Mouse (Mus musculus) stomach, postnatal 0 days (tissue): ENCODE data around the gene Capzb. TPM values are rescaled to one million over a fixed set of nuclear protein-coding genes. Genes with fewer than 3 reads are reported as not detected.

ENCODE experiments used
- ATAC-seq: fragments of 200-750 bp; cut with Nextera tagmentation; 2 replicates; pipeline ENCODE4 v1.8.0; 2017; ENCODE audit not compliant: low FRiP score, low TSS enrichment
- DNase-seq: peaks from one replicate; pipeline ENCODE4 v3.0.0-alpha.2; 2016; ENCODE audit warnings: low spot score
- H3K27ac ChIP-seq: fragments of 300-500 bp; sonication (generic); replicated peaks from 2 replicates; pipeline ENCODE4 v1.5.1; 2014; ENCODE audit warnings: mild to moderate bottlenecking, control low read depth
- H3K27me3 ChIP-seq: fragments of 300-500 bp; sonication (generic); 2 replicates; pipeline ENCODE4 v1.6.1; 2014; ENCODE audit warnings: low read length; ENCODE audit not compliant: control insufficient read depth, insufficient read depth
- H3K36me3 ChIP-seq: fragments of 300-500 bp; sonication (generic); 2 replicates; pipeline ENCODE4 v1.6.1; 2014; ENCODE audit warnings: low read length, mixed read lengths; ENCODE audit not compliant: control insufficient read depth, insufficient read depth
- H3K4me1 ChIP-seq: fragments of 300-500 bp; sonication (generic); replicated peaks from 2 replicates; pipeline ENCODE4 v1.6.1; 2014; ENCODE audit warnings: antibody characterized with exemption; ENCODE audit not compliant: control insufficient read depth, insufficient read depth
- H3K4me2 ChIP-seq: fragments of 300-500 bp; sonication (generic); replicated peaks from 2 replicates; pipeline ENCODE4 v1.6.1; 2014; ENCODE audit warnings: low read depth, mild to moderate bottlenecking, control low read depth, moderate library complexity
- H3K4me3 ChIP-seq: fragments of 300-500 bp; sonication (generic); 2 replicates; pipeline ENCODE4 v1.5.1; 2014; ENCODE audit warnings: low read depth, low read length, control low read depth
- H3K9ac ChIP-seq: fragments of 300-500 bp; sonication (generic); 2 replicates; pipeline ENCODE4 v1.6.1; 2014; ENCODE audit warnings: mild to moderate bottlenecking, low read length, control low read depth, mixed read lengths
- H3K9me3 ChIP-seq: fragments of 300-500 bp; sonication (generic); 2 replicates; pipeline ENCODE4 v1.6.1; 2016; ENCODE audit warnings: low read length; ENCODE audit not compliant: control insufficient read depth
- CTCF ChIP-seq: IDR thresholded peaks from 2 replicates; pipeline ENCODE4 v1.5.1; 2016; ENCODE audit warnings: antibody characterized with exemption, low read depth, mild to moderate bottlenecking, moderate library complexity
- EP300 ChIP-seq: optimal IDR thresholded peaks from 2 replicates; pipeline ENCODE3; 2016; ENCODE audit warnings: antibody characterized with exemption
- WGBS: fragments of 180-500 bp; shearing (Covaris S2); extraction: QIAGEN DNeasy Blood & Tissue Kit; methylation state at CpG from one replicate; pipeline ENCODE4 v1.1.7; 2014; 5-methylcytosine and 5-hydroxymethylcytosine counted together
- polyA plus RNA-seq: library from polyadenylated mRNA; unstranded; fragments of >200 nt; fragmentation: Nextera tagmentation; extraction: Ambion mirVana; gene quantifications from 2 replicates; pipeline ENCODE4 v1.2.1, GENCODE M21; 2015

Capzb gene
- polyA plus RNA-seq, 1 experiment from 2014 or later: 341 TPM

- Histone ChIP-seq H3K4me1 (peaks cover 3% of the 10 kb centered on the region; the same call in 1 of the 2 replicates), H3K9me3 (no peaks in the 10 kb centered on the region), H3K9ac (no peak overlapping the region), H3K27ac (peak overlapping the region; percentile 69), H3K36me3 (peaks cover 32% of the 10 kb centered on the region), H3K4me3 (no peak overlapping the region), H3K27me3 (no peaks in the 10 kb centered on the region), H3K4me2 (no peak overlapping the region)
- TF ChIP-seq EP300 (no peak), CTCF (no peak)
- 58% methylated on average over 11 of the region's 11 CpGs for WGBS
- no peak for DNase-seq
- no peak for ATAC-seq
Measured at GRCm38 (mm10) chr4:139259302-139259871, 66.7 kb downstream of the Capzb start.

- H3K9me3 ChIP-seq: no peaks in the 10 kb centered on the region
- no peak overlapping the region for H3K9ac ChIP-seq
- ATAC-seq (no peak), DNase-seq (no peak)
- no peak overlapping the region for H3K27ac ChIP-seq
- H3K4me3 ChIP-seq: no peak overlapping the region
- TF ChIP-seq EP300: no peak
- TF ChIP-seq CTCF: no peak
- H3K36me3 ChIP-seq: peaks cover 32% of the 10 kb centered on the region
- 87% methylated on average over 6 of the region's 6 CpGs for WGBS
- peaks cover 3% of the 10 kb centered on the region; the same call in 1 of the 2 replicates for H3K4me1 ChIP-seq
- H3K4me2 ChIP-seq: no peak overlapping the region
- H3K27me3 ChIP-seq: no peaks in the 10 kb centered on the region
Measured at GRCm38 (mm10) chr4:139262981-139263380, 70.3 kb downstream of the Capzb start.

GRCm38 (mm10) chr4:139265783-139266499 lies 73.2 kb downstream of the Capzb start:
- Histone ChIP-seq H3K27me3 (no peaks in the 10 kb centered on the region), H3K9ac (no peak overlapping the region), H3K9me3 (no peaks in the 10 kb centered on the region), H3K4me2 (no peak overlapping the region), H3K4me3 (no peak overlapping the region), H3K36me3 (peaks cover 28% of the 10 kb centered on the region), H3K4me1 (no peaks in the 10 kb centered on the region), H3K27ac (no peak overlapping the region)
- no peak for DNase-seq
- ATAC-seq: no peak
- no peak for TF ChIP-seq EP300
- no peak for TF ChIP-seq CTCF
- 81% methylated on average over 13 of the region's 13 CpGs for WGBS

- Histone ChIP-seq H3K27me3 (no peaks in the 10 kb centered on the region), H3K27ac (no peak overlapping the region), H3K4me2 (no peak overlapping the region), H3K4me3 (no peak overlapping the region), H3K9ac (no peak overlapping the region), H3K36me3 (peaks cover 22% of the 10 kb centered on the region), H3K9me3 (no peaks in the 10 kb centered on the region), H3K4me1 (no peaks in the 10 kb centered on the region)
- WGBS: 86% methylated on average over 7 of the region's 7 CpGs
- no peak; the same call in 1 of the 2 replicates for ATAC-seq
- TF ChIP-seq CTCF (no peak), EP300 (no peak)
- no peak for DNase-seq
Measured at GRCm38 (mm10) chr4:139266500-139266865, 73.8 kb downstream of the Capzb start.

- H3K27me3 ChIP-seq: no peaks in the 10 kb centered on the region
- no peak overlapping the region for H3K27ac ChIP-seq
- WGBS: 83% methylated on average over 3 of the region's 3 CpGs
- H3K4me2 ChIP-seq: no peak overlapping the region
- no peaks in the 10 kb centered on the region for H3K9me3 ChIP-seq
- ATAC-seq (no peak), DNase-seq (no peak)
- no peak overlapping the region for H3K4me3 ChIP-seq
- no peaks in the 10 kb centered on the region for H3K4me1 ChIP-seq
- no peak for TF ChIP-seq CTCF
- no peak for TF ChIP-seq EP300
- H3K36me3 ChIP-seq: peaks cover 19% of the 10 kb centered on the region
- H3K9ac ChIP-seq: no peak overlapping the region
Measured at GRCm38 (mm10) chr4:139267335-139267734, 74.6 kb downstream of the Capzb start.

- Histone ChIP-seq H3K27me3 (no peaks in the 10 kb centered on the region), H3K4me3 (no peak overlapping the region), H3K27ac (no peak overlapping the region), H3K4me1 (no peaks in the 10 kb centered on the region), H3K9ac (no peak overlapping the region), H3K4me2 (no peak overlapping the region), H3K9me3 (no peaks in the 10 kb centered on the region), H3K36me3 (peaks cover 17% of the 10 kb centered on the region)
- ATAC-seq (no peak), DNase-seq (no peak)
- TF ChIP-seq EP300 (no peak), CTCF (no peak)
- 96% methylated on average over 1 of the region's 1 CpGs for WGBS
Measured at GRCm38 (mm10) chr4:139268242-139268641, 75.5 kb downstream of the Capzb start.
